Mouse (Mus musculus) v-Abl transformed pro-B cells (cell line): ENCODE results near the gene Sag.

ENCODE experiments used
- in situ Hi-C, 2 experiments: fragments of 400-800 bp; cut with MboI; formaldehyde crosslinking; loops; one replicate each; pipeline ENCODE4 v1.15.1; 2025; ENCODE audit not compliant: unreplicated experiment in 2 of 2

The Sag gene

GRCm38 (mm10) chr1:87880856-87881255 lies 77.4 kb downstream of the Sag start:
- in situ Hi-C loops = no loop called here

GRCm38 (mm10) chr1:87881726-87882125 lies 78.2 kb downstream of the Sag start:
- in situ Hi-C loops = no loop called here

- in situ Hi-C loops = no loop called here
These were observed 79.1 kb downstream of the Sag start for GRCm38 (mm10) chr1:87882554-87882953.

- in situ Hi-C loops = loop anchor here in 1 of 2 experiments (5.0 kb wide), 1 partner anchor 34 kb away; no protein-coding TSS in a partner anchor
These were observed 87.5 kb downstream of the Sag start for GRCm38 (mm10) chr1:87890960-87891359.

- in situ Hi-C loops = loop anchor here in 1 of 2 experiments (5.0 kb wide), 1 partner anchor 34 kb away; no protein-coding TSS in a partner anchor
These were observed 88.2 kb downstream of the Sag start for GRCm38 (mm10) chr1:87891634-87892033.

GRCm38 (mm10) chr1:87892499-87892898 lies 89.0 kb downstream of the Sag start:
- in situ Hi-C loops = loop anchor here in 1 of 2 experiments (5.0 kb wide), 1 partner anchor 35 kb away; no protein-coding TSS in a partner anchor

GRCm38 (mm10) chr1:87893414-87893813 lies 89.9 kb downstream of the Sag start:
- in situ Hi-C loops = loop anchor here in 1 of 2 experiments (5.0 kb wide), 1 partner anchor 36 kb away; no protein-coding TSS in a partner anchor
